Mouse (Mus musculus) stomach, postnatal 0 days (tissue): ENCODE results near the gene Foxs1. TPM values are rescaled to one million over a fixed set of nuclear protein-coding genes. Genes with fewer than 3 reads are reported as not detected.
A peak's percentile ranks its signal among the peaks of the same experiment; 100 is the strongest.

ENCODE experiments used
- ATAC-seq: fragments of 200-750 bp; cut with Nextera tagmentation; 2 replicates; pipeline ENCODE4 v1.8.0; 2017; ENCODE audit not compliant: low FRiP score, low TSS enrichment
- DNase-seq: peaks from one replicate; pipeline ENCODE4 v3.0.0-alpha.2; 2016; ENCODE audit warnings: low spot score
- H3K27ac ChIP-seq: fragments of 300-500 bp; sonication (generic); replicated peaks from 2 replicates; pipeline ENCODE4 v1.5.1; 2014; ENCODE audit warnings: mild to moderate bottlenecking, control low read depth
- H3K27me3 ChIP-seq: fragments of 300-500 bp; sonication (generic); 2 replicates; pipeline ENCODE4 v1.6.1; 2014; ENCODE audit warnings: low read length; ENCODE audit not compliant: control insufficient read depth, insufficient read depth
- H3K36me3 ChIP-seq: fragments of 300-500 bp; sonication (generic); 2 replicates; pipeline ENCODE4 v1.6.1; 2014; ENCODE audit warnings: low read length, mixed read lengths; ENCODE audit not compliant: control insufficient read depth, insufficient read depth
- H3K4me1 ChIP-seq: fragments of 300-500 bp; sonication (generic); replicated peaks from 2 replicates; pipeline ENCODE4 v1.6.1; 2014; ENCODE audit warnings: antibody characterized with exemption; ENCODE audit not compliant: control insufficient read depth, insufficient read depth
- H3K4me2 ChIP-seq: fragments of 300-500 bp; sonication (generic); replicated peaks from 2 replicates; pipeline ENCODE4 v1.6.1; 2014; ENCODE audit warnings: low read depth, mild to moderate bottlenecking, control low read depth, moderate library complexity
- H3K4me3 ChIP-seq: fragments of 300-500 bp; sonication (generic); 2 replicates; pipeline ENCODE4 v1.5.1; 2014; ENCODE audit warnings: low read depth, low read length, control low read depth
- H3K9ac ChIP-seq: fragments of 300-500 bp; sonication (generic); 2 replicates; pipeline ENCODE4 v1.6.1; 2014; ENCODE audit warnings: mild to moderate bottlenecking, low read length, control low read depth, mixed read lengths
- H3K9me3 ChIP-seq: fragments of 300-500 bp; sonication (generic); 2 replicates; pipeline ENCODE4 v1.6.1; 2016; ENCODE audit warnings: low read length; ENCODE audit not compliant: control insufficient read depth
- CTCF ChIP-seq: IDR thresholded peaks from 2 replicates; pipeline ENCODE4 v1.5.1; 2016; ENCODE audit warnings: antibody characterized with exemption, low read depth, mild to moderate bottlenecking, moderate library complexity
- EP300 ChIP-seq: optimal IDR thresholded peaks from 2 replicates; pipeline ENCODE3; 2016; ENCODE audit warnings: antibody characterized with exemption
- WGBS: fragments of 180-500 bp; shearing (Covaris S2); extraction: QIAGEN DNeasy Blood & Tissue Kit; methylation state at CpG from one replicate; pipeline ENCODE4 v1.1.7; 2014; 5-methylcytosine and 5-hydroxymethylcytosine counted together
- polyA plus RNA-seq: library from polyadenylated mRNA; unstranded; fragments of >200 nt; fragmentation: Nextera tagmentation; extraction: Ambion mirVana; gene quantifications from 2 replicates; pipeline ENCODE4 v1.2.1, GENCODE M21; 2015

Foxs1 gene
- polyA plus RNA-seq, 1 experiment from 2014 or later: 2.6 TPM

GRCm38 (mm10) chr2:152926896-152927295 is 6.1 kb downstream of the Foxs1 start:
- DNase-seq: no peak
- H3K36me3 ChIP-seq: no peaks in the 10 kb centered on the region
- no peak overlapping the region for H3K4me3 ChIP-seq
- no peak overlapping the region for H3K4me2 ChIP-seq
- H3K4me1 ChIP-seq: no peaks in the 10 kb centered on the region
- no peaks in the 10 kb centered on the region for H3K9me3 ChIP-seq
- H3K9ac ChIP-seq: no peak overlapping the region
- no peak for ATAC-seq
- WGBS: 76% methylated on average over 9 of the region's 9 CpGs
- 0 out of 2 replicates have a peak overlapping the region, but pooled peaks have one; percentile 8 for H3K27ac ChIP-seq
- H3K27me3 ChIP-seq: no peaks in the 10 kb centered on the region
- TF ChIP-seq CTCF (no peak), EP300 (no peak)

- Histone ChIP-seq H3K4me2 (no peak overlapping the region), H3K4me1 (no peaks in the 10 kb centered on the region), H3K36me3 (no peaks in the 10 kb centered on the region), H3K27ac (peak overlapping the region; percentile 69), H3K4me3 (no peak overlapping the region), H3K9ac (no peak overlapping the region), H3K27me3 (no peaks in the 10 kb centered on the region), H3K9me3 (no peaks in the 10 kb centered on the region)
- 53% methylated on average over 11 of the region's 11 CpGs for WGBS
- ATAC-seq (peak; percentile 35; the same call in 1 of the 2 replicates), DNase-seq (peak; percentile 27)
- TF ChIP-seq EP300: no peak
These were observed 7.7 kb downstream of the Foxs1 start for GRCm38 (mm10) chr2:152925189-152925872.

- 63% methylated on average over 5 of the region's 5 CpGs for WGBS
- TF ChIP-seq CTCF: no peak
- TF ChIP-seq EP300: no peak
- H3K36me3 ChIP-seq: no peaks in the 10 kb centered on the region
- no peaks in the 10 kb centered on the region for H3K4me1 ChIP-seq
- no peak overlapping the region; the same call in 1 of the 2 replicates for H3K27ac ChIP-seq
- no peak overlapping the region for H3K4me2 ChIP-seq
- ATAC-seq (no peak), DNase-seq (no peak)
- H3K9ac ChIP-seq: no peak overlapping the region
- H3K27me3 ChIP-seq: no peaks in the 10 kb centered on the region
- no peaks in the 10 kb centered on the region for H3K9me3 ChIP-seq
- no peak overlapping the region for H3K4me3 ChIP-seq
These were observed 8.5 kb downstream of the Foxs1 start for GRCm38 (mm10) chr2:152924543-152924942.

- no peak for TF ChIP-seq CTCF
- DNase-seq: no peak
- no peak overlapping the region for H3K4me2 ChIP-seq
- H3K9ac ChIP-seq: no peak overlapping the region
- no peak for ATAC-seq
- no peaks in the 10 kb centered on the region for H3K9me3 ChIP-seq
- no peak overlapping the region for H3K4me3 ChIP-seq
- no peaks in the 10 kb centered on the region for H3K36me3 ChIP-seq
- H3K27ac ChIP-seq: no peak overlapping the region
- no peaks in the 10 kb centered on the region for H3K27me3 ChIP-seq
- WGBS: 42% methylated on average over 8 of the region's 8 CpGs
- no peaks in the 10 kb centered on the region for H3K4me1 ChIP-seq
These were observed 8.9 kb downstream of the Foxs1 start for GRCm38 (mm10) chr2:152924128-152924527.

GRCm38 (mm10) chr2:152923621-152924020 is 9.4 kb downstream of the Foxs1 start:
- H3K4me3 ChIP-seq: no peak overlapping the region
- no peaks in the 10 kb centered on the region for H3K4me1 ChIP-seq
- H3K9ac ChIP-seq: no peak overlapping the region
- H3K27ac ChIP-seq: no peak overlapping the region
- no peak overlapping the region for H3K4me2 ChIP-seq
- no peak for ATAC-seq
- H3K27me3 ChIP-seq: no peaks in the 10 kb centered on the region
- H3K36me3 ChIP-seq: no peaks in the 10 kb centered on the region
- H3K9me3 ChIP-seq: no peaks in the 10 kb centered on the region
- DNase-seq: no peak
- 67% methylated on average over 3 of the region's 3 CpGs for WGBS
- no peak for TF ChIP-seq EP300
- TF ChIP-seq CTCF: no peak

GRCm38 (mm10) chr2:152922376-152922775 is 10.6 kb downstream of the Foxs1 start:
- no peak for DNase-seq
- no peaks in the 10 kb centered on the region for H3K36me3 ChIP-seq
- no peak overlapping the region for H3K9ac ChIP-seq
- no peak overlapping the region for H3K4me3 ChIP-seq
- TF ChIP-seq EP300 (no peak), CTCF (peak; percentile 22; the same call in 1 of the 2 replicates)
- H3K4me1 ChIP-seq: no peaks in the 10 kb centered on the region
- no peaks in the 10 kb centered on the region for H3K9me3 ChIP-seq
- H3K27ac ChIP-seq: no peak overlapping the region
- H3K4me2 ChIP-seq: no peak overlapping the region
- WGBS: 44% methylated on average over 7 of the region's 7 CpGs
- no peaks in the 10 kb centered on the region for H3K27me3 ChIP-seq
- ATAC-seq: no peak
